Mouse (Mus musculus) MEL-GATA-1-ER (cell line): ENCODE measurements at regions not wholly inside any gene's neighbourhood (a gene's known extent, or its start where the extent isn't known, plus 50 kb on each side); places are given as distances from the start of the nearest gene placed in this dataset.
"Not testable (repeated sequence)": the region's sequence is repeated elsewhere in the genome, so short reads cannot be mapped to it uniquely, and the experiment has no call there.

ENCODE experiments used
- DNase-seq: peaks from one replicate; pipeline ENCODE4 v3.0.0-alpha.2; 2012; ENCODE audit warnings: low read depth; ENCODE audit errors: extremely low read depth

GRCm38 (mm10) chr2:84042793-84043192 lies 52.4 kb downstream of the Gm13691 start:
- DNase-seq = no peak

GRCm38 (mm10) chr2:84048398-84049140 lies 58.2 kb downstream of the Gm13691 start:
- no peak for DNase-seq

- DNase-seq = peak; percentile 94
Measured at GRCm38 (mm10) chr2:84051883-84052331, 61.6 kb downstream of the Gm13691 start.

GRCm38 (mm10) chr2:84059246-84059645 lies 68.9 kb downstream of the Gm13691 start:
- no peak for DNase-seq

GRCm38 (mm10) chr2:84061221-84061620 lies 70.9 kb downstream of the Gm13691 start:
- DNase-seq = no peak

- no peak for DNase-seq
Measured at GRCm38 (mm10) chr2:84064371-84064770, 74.0 kb downstream of the Gm13691 start.

GRCm38 (mm10) chr2:84065061-84065460 lies 74.7 kb downstream of the Gm13691 start:
- no peak for DNase-seq

- DNase-seq = no peak
Measured at GRCm38 (mm10) chr2:84065749-84066148, 75.4 kb downstream of the Gm13691 start.

- no peak for DNase-seq
Measured at GRCm38 (mm10) chr2:84066151-84066693, 75.9 kb downstream of the Gm13691 start.

GRCm38 (mm10) chr2:84066785-84067526 lies 76.6 kb downstream of the Gm13691 start:
- no peak for DNase-seq

GRCm38 (mm10) chr2:84068617-84069016 lies 78.3 kb downstream of the Gm13691 start:
- DNase-seq = no peak

GRCm38 (mm10) chr2:84069411-84069810 lies 79.1 kb downstream of the Gm13691 start:
- DNase-seq = not testable (repeated sequence)

- no peak for DNase-seq
Measured at GRCm38 (mm10) chr2:84072881-84073583, 82.7 kb downstream of the Gm13691 start.

- DNase-seq = no peak
Measured at GRCm38 (mm10) chr2:84075944-84076343, 85.6 kb downstream of the Gm13691 start.

GRCm38 (mm10) chr2:84079284-84079683 lies 88.9 kb downstream of the Gm13691 start:
- no peak for DNase-seq

- DNase-seq = no peak
Measured at GRCm38 (mm10) chr2:84080228-84080627, 89.9 kb downstream of the Gm13691 start.

- DNase-seq = no peak
Measured at GRCm38 (mm10) chr2:84094751-84095150, 104.4 kb downstream of the Gm13691 start.

- no peak for DNase-seq
Measured at GRCm38 (mm10) chr2:84098746-84099145, 108.4 kb downstream of the Gm13691 start.

- no peak for DNase-seq
Measured at GRCm38 (mm10) chr2:84113562-84113961, 123.2 kb downstream of the Gm13691 start.

GRCm38 (mm10) chr2:84119839-84120238 lies 129.5 kb downstream of the Gm13691 start:
- no peak for DNase-seq

- no peak for DNase-seq
Measured at GRCm38 (mm10) chr2:84127586-84127985, 137.2 kb downstream of the Gm13691 start.

- no peak for DNase-seq
Measured at GRCm38 (mm10) chr2:84161742-84162141, 171.4 kb downstream of the Gm13691 start.
